Mouse (Mus musculus) left cerebral cortex, adult 18-20 months (tissue): ENCODE measurements around the gene Plekhm3. TPM values are rescaled to one million over a fixed set of nuclear protein-coding genes. Genes with fewer than 3 reads are reported as not detected.

Experiments
- DNase-seq, 2 experiments: peaks; one replicate each; pipeline ENCODE4 v3.0.0; 2021 to 2022; ENCODE audit warnings: low spot score in 2 of 2, mixed read lengths in 1 of 2
- total RNA-seq, 2 experiments: library from RNA; stranded (reverse); gene quantifications; 2 replicates each; pipeline ENCODE4 v1.2.3; 2021

Plekhm3 gene
- total RNA-seq, 2 experiments from 2014 or later = 40.0 to 40.9 TPM

- DNase-seq = no peak
These were observed 27.0 kb downstream of the Plekhm3 start for GRCm38 (mm10) chr1:64929673-64930072.

- DNase-seq = no peak
These were observed 28.1 kb downstream of the Plekhm3 start for GRCm38 (mm10) chr1:64928542-64928941.

- no peak for DNase-seq
These were observed 29.0 kb downstream of the Plekhm3 start for GRCm38 (mm10) chr1:64927437-64928274.

- DNase-seq = no peak
These were observed 31.0 kb downstream of the Plekhm3 start for GRCm38 (mm10) chr1:64925594-64925993.

GRCm38 (mm10) chr1:64924283-64924682, 32.3 kb downstream of the Plekhm3 start:
- DNase-seq = no peak

GRCm38 (mm10) chr1:64918810-64919528, 37.7 kb downstream of the Plekhm3 start:
- peak; percentile 42 to 61 for DNase-seq

- no peak for DNase-seq
These were observed 38.7 kb downstream of the Plekhm3 start for GRCm38 (mm10) chr1:64917966-64918365.

GRCm38 (mm10) chr1:64916884-64917507, 39.6 kb downstream of the Plekhm3 start:
- DNase-seq = no peak

GRCm38 (mm10) chr1:64914356-64914755, 42.3 kb downstream of the Plekhm3 start:
- DNase-seq = no peak

GRCm38 (mm10) chr1:64907740-64908139, 48.9 kb downstream of the Plekhm3 start:
- no peak for DNase-seq

- no peak for DNase-seq
These were observed 50.4 kb downstream of the Plekhm3 start for GRCm38 (mm10) chr1:64906226-64906625.

- no peak for DNase-seq
These were observed 53.2 kb downstream of the Plekhm3 start for GRCm38 (mm10) chr1:64903415-64903814.

GRCm38 (mm10) chr1:64902804-64903203, 53.8 kb downstream of the Plekhm3 start:
- no peak for DNase-seq

- DNase-seq = no peak
These were observed 56.9 kb downstream of the Plekhm3 start for GRCm38 (mm10) chr1:64899763-64900162.

- no peak for DNase-seq
These were observed 59.1 kb downstream of the Plekhm3 start for GRCm38 (mm10) chr1:64897485-64897884.

- DNase-seq = no peak
These were observed 62.8 kb downstream of the Plekhm3 start for GRCm38 (mm10) chr1:64893806-64894205.

- DNase-seq = no peak
These were observed 65.3 kb downstream of the Plekhm3 start for GRCm38 (mm10) chr1:64891332-64891731.

- no peak for DNase-seq
These were observed 69.0 kb downstream of the Plekhm3 start for GRCm38 (mm10) chr1:64887502-64888203.

GRCm38 (mm10) chr1:64886718-64887117, 69.9 kb downstream of the Plekhm3 start:
- DNase-seq = no peak

- DNase-seq = no peak
These were observed 71.3 kb downstream of the Plekhm3 start for GRCm38 (mm10) chr1:64885328-64885727.

GRCm38 (mm10) chr1:64884007-64884406, 72.6 kb downstream of the Plekhm3 start:
- DNase-seq = no peak
